24 mouse cellular contexts compared by ENCODE assay signal in the genomic region with DNA sequence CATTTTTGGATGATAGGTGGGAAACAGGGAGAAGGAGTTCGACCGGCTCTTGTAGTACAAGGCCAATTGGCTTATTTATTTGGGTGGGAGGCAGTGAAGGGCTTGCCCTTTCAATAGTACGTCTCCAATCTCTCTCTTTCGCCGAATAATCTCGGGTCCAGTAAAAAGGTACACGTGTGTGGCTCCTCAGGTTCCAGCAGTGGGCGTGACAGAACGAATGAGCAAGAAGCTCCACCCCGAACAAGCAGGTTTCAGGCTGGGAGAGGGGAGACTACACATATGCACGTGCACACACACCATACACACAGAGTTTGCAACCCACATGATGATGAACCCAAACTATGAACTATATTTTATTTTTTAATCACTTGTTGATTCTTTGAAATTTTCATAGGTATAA.
"Had no signal": no experiment of that assay in that cellular context is flagged by ENCODE, and none has a peak within 500 bp of the region (broad histone marks: within the 10 kb centered on the region; RNA-seq: fewer than 3 reads in every experiment).

No protein-coding gene starts in this region.

- H3K27ac ChIP-seq: heart, embryonic 13.5 days; heart, embryonic 15.5 days; hindbrain, embryonic 12.5 days; hindbrain, embryonic 15.5 days; hindbrain, postnatal 0 days; limb, embryonic 13.5 days; limb, embryonic 15.5 days; liver, embryonic 12.5 days; liver, embryonic 14.5 days had no signal

- H3K4me2 ChIP-seq: heart, embryonic 11.5 days; heart, embryonic 13.5 days; heart, embryonic 15.5 days; limb, embryonic 13.5 days; limb, embryonic 15.5 days; liver, embryonic 12.5 days had no signal

- DNase-seq: gastrocnemius, postnatal 14 days; gastrocnemius, postnatal 36 days; heart, adult 18-20 months; heart, postnatal 14 days; heart, postnatal 36 days; kidney, adult 11 months; kidney, adult 8-10 months; kidney, postnatal 10 days; kidney, postnatal 25 days; kidney, postnatal 4 days; layer of hippocampus, adult 9-11 months; layer of hippocampus, postnatal 36 days; left cerebral cortex, postnatal 4 days had no signal

- H3K9ac ChIP-seq: heart, embryonic 13.5 days; heart, embryonic 15.5 days; hindbrain, embryonic 12.5 days; hindbrain, embryonic 15.5 days; limb, embryonic 13.5 days; limb, embryonic 15.5 days; liver, embryonic 12.5 days; liver, embryonic 14.5 days had no signal

- H3K27me3 ChIP-seq: heart, embryonic 13.5 days; heart, embryonic 15.5 days; hindbrain, embryonic 12.5 days; hindbrain, embryonic 15.5 days; limb, embryonic 13.5 days; liver, embryonic 12.5 days had no signal

- H3K36me3 ChIP-seq: heart, embryonic 13.5 days; heart, embryonic 15.5 days; hindbrain, embryonic 12.5 days; hindbrain, embryonic 15.5 days; limb, embryonic 13.5 days; limb, embryonic 15.5 days; liver, embryonic 12.5 days had no signal

- ATAC-seq: hindbrain, postnatal 0 days; intestine, embryonic 16.5 days; liver, embryonic 12.5 days had no signal

- H3K9me3 ChIP-seq: heart, embryonic 13.5 days; heart, embryonic 15.5 days; hindbrain, embryonic 12.5 days; hindbrain, embryonic 15.5 days; limb, embryonic 15.5 days had no signal

- H3K4me3 ChIP-seq: heart, embryonic 13.5 days; heart, embryonic 15.5 days; hindbrain, embryonic 12.5 days; hindbrain, embryonic 15.5 days; limb, embryonic 13.5 days; limb, embryonic 15.5 days; liver, embryonic 12.5 days had no signal

- H3K4me1 ChIP-seq: heart, embryonic 13.5 days; heart, embryonic 15.5 days; limb, embryonic 13.5 days; limb, embryonic 15.5 days; liver, embryonic 12.5 days had no signal
